Mouse (Mus musculus): ENCODE measurements at regions not wholly inside any gene's neighbourhood (a gene's known extent, or its start where the extent isn't known, plus 50 kb on each side); places are given as distances from the start of the nearest gene placed in this dataset.

DNA sequence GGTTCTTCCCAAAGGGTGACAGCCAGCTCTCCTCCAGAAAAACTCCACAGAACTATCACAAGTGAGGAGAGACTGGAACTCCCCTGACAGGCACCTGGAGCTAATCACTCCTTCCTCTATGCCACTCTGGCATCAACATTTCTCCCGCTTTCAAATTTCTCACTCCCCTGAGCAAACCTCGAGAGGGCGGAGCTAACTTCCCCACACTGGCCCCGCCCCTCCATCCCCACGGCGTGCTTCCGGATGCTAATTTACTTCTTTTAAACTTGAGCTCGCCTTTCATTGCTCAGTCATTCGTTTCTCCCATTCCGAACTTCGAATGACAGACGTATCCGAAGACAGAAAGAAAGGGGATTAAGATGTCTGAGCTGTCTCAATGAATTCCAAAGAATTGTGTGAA is 87.8 kb upstream of the Ado start:
- peaks cover 5% of the 10 kb centered on the region; the same call in 1 of the 2 replicates for H3K4me1 ChIP-seq (replicated peaks; ENCODE audit: insufficient read depth, low read length)
- H3K36me3 ChIP-seq (ENCODE audit: insufficient read depth, low read length), result no peaks in the 10 kb centered on the region
- no peaks in the 10 kb centered on the region for H3K9me3 ChIP-seq (replicated peaks; ENCODE audit: low read length)
- H3K27me3 ChIP-seq (ENCODE audit: insufficient read depth, low read length), result no peaks in the 10 kb centered on the region
- no peak overlapping the region for H3K4me3 ChIP-seq (replicated peaks; ENCODE audit: low read depth, low read length)
- 2% methylated on average over 13 of the region's 13 CpGs for WGBS
- no peak overlapping the region for H3K9ac ChIP-seq (ENCODE audit: low read depth, low read length)
- peak overlapping the region; percentile 43 for H3K4me2 ChIP-seq (ENCODE audit: low read length)
- H3K27ac ChIP-seq, result no peak overlapping the region
- ATAC-seq (replicated peaks; ENCODE audit: low FRiP score, low read depth) (no peak), DNase-seq (ENCODE audit: low spot score) (peak; percentile 58)
- TF ChIP-seq CTCF (IDR thresholded peaks at IDR 0.05; ENCODE audit: low read depth), result no peak

DNA sequence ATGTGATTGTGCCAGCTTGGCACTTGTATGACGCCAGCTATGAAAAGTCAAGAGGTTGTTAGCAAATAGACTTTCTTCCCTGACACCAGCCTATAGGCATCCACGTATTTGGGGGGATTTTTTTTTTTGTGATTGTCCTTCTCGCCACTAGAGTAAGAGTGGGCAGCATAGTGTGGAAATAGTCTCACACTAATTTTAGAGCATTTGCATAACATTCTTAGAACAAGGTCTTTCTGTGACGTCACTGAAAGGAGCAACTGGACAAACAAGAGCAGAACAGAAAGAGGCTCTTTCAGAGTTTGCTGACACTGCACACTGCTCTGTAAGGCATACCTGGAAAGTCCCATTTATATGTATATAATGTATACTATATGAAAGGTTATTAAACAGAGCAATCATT is 86.0 kb upstream of the Ado start:
- 78% methylated on average over 4 of the region's 4 CpGs for WGBS
- Histone ChIP-seq H3K9ac (ENCODE audit: low read depth, low read length) (no peak overlapping the region), H3K4me2 (ENCODE audit: low read length) (no peak overlapping the region), H3K4me3 (replicated peaks; ENCODE audit: low read depth, low read length) (no peak overlapping the region), H3K27ac (no peak overlapping the region), H3K4me1 (replicated peaks; ENCODE audit: insufficient read depth, low read length) (peaks cover 5% of the 10 kb centered on the region; the same call in 1 of the 2 replicates), H3K9me3 (replicated peaks; ENCODE audit: low read length) (no peaks in the 10 kb centered on the region), H3K27me3 (ENCODE audit: insufficient read depth, low read length) (no peaks in the 10 kb centered on the region), H3K36me3 (ENCODE audit: insufficient read depth, low read length) (no peaks in the 10 kb centered on the region)
- no peak for TF ChIP-seq CTCF (IDR thresholded peaks at IDR 0.05; ENCODE audit: low read depth)
- DNase-seq (ENCODE audit: low spot score) (no peak), ATAC-seq (replicated peaks; ENCODE audit: low FRiP score, low read depth) (no peak)

DNA sequence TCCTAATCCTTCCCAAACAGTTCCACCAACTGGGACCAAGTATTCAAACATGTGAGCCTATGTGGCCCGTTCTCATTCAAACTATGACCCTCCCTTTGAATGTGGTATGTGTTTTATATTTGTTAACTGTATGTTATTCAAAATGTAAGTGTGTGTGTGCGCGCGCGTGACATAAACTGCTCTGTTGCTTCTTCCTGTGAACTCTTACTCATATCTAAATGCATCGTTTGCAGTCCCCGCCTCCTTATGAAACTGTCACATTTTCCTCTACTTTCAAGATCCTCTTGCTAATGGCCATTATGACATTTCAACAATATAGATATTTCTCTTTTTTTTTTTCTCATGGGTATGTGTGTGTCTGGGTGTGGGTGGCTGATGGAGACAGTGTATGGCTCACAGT is 84.3 kb upstream of the Ado start:
- 96% methylated on average over 7 of the region's 7 CpGs for WGBS
- ATAC-seq (replicated peaks; ENCODE audit: low FRiP score, low read depth) (no peak), DNase-seq (ENCODE audit: low spot score) (no peak)
- H3K9me3 ChIP-seq (replicated peaks; ENCODE audit: low read length), result no peaks in the 10 kb centered on the region
- H3K27me3 ChIP-seq (ENCODE audit: insufficient read depth, low read length), result no peaks in the 10 kb centered on the region
- no peak overlapping the region for H3K4me2 ChIP-seq (ENCODE audit: low read length)
- H3K36me3 ChIP-seq (ENCODE audit: insufficient read depth, low read length), result no peaks in the 10 kb centered on the region
- H3K9ac ChIP-seq (ENCODE audit: low read depth, low read length), result no peak overlapping the region
- H3K4me3 ChIP-seq (replicated peaks; ENCODE audit: low read depth, low read length), result no peak overlapping the region
- H3K27ac ChIP-seq, result no peak overlapping the region
- peaks cover 5% of the 10 kb centered on the region; the same call in 1 of the 2 replicates for H3K4me1 ChIP-seq (replicated peaks; ENCODE audit: insufficient read depth, low read length)
- TF ChIP-seq CTCF (IDR thresholded peaks at IDR 0.05; ENCODE audit: low read depth), result no peak

DNA sequence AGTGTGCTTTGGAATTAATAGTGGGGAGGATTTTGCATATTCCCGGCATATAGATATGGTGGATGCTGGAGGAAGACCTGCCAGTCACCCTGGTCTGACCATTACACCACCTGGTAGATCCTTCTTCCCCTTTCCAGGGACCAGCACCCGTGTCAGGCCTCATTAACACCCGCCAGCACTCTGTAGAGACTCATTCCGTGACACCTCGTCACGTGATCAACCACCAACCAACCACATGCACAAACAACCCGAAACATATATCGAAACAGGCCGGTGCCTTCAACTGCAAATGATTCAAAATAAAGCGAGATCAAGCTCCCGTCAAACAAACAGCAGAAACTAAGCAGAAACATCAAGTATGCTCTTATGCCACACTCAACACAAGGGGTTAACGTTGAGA is 74.6 kb upstream of the Ado start:
- no peak overlapping the region for H3K9ac ChIP-seq (ENCODE audit: low read depth, low read length)
- WGBS, result 87% methylated on average over 12 of the region's 12 CpGs
- DNase-seq (ENCODE audit: low spot score) (no peak), ATAC-seq (replicated peaks; ENCODE audit: low FRiP score, low read depth) (no peak)
- no peaks in the 10 kb centered on the region for H3K36me3 ChIP-seq (ENCODE audit: insufficient read depth, low read length)
- no peaks in the 10 kb centered on the region for H3K27me3 ChIP-seq (ENCODE audit: insufficient read depth, low read length)
- H3K27ac ChIP-seq, result no peak overlapping the region
- H3K9me3 ChIP-seq (replicated peaks; ENCODE audit: low read length), result no peaks in the 10 kb centered on the region
- no peak for TF ChIP-seq CTCF (IDR thresholded peaks at IDR 0.05; ENCODE audit: low read depth)
- H3K4me1 ChIP-seq (replicated peaks; ENCODE audit: insufficient read depth, low read length), result no peaks in the 10 kb centered on the region
- no peak overlapping the region for H3K4me3 ChIP-seq (replicated peaks; ENCODE audit: low read depth, low read length)
- no peak overlapping the region for H3K4me2 ChIP-seq (ENCODE audit: low read length)

DNA sequence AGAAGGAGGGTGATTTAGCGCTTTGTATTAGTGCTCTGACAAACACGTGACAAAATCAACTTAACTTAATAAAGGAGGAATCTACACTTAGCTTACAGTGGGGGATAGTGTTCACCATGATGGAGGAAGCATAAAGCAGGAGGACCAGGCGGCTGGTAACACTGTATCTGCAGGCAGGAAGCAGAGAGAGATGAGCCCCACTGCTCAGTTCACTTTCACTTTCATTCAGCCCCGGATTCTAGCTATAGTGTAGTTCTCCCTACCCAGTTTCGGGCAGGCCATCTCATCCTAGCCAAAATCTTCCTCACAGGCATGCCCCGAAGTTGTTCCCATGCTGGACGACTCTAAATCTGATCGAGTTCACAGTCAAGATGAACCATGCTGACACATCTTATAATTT is 71.3 kb upstream of the Ado start:
- H3K4me3 ChIP-seq (replicated peaks; ENCODE audit: low read depth, low read length), result no peak overlapping the region
- 84% methylated on average over 8 of the region's 8 CpGs for WGBS
- H3K27me3 ChIP-seq (ENCODE audit: insufficient read depth, low read length), result no peaks in the 10 kb centered on the region
- no peak overlapping the region for H3K27ac ChIP-seq
- no peaks in the 10 kb centered on the region for H3K4me1 ChIP-seq (replicated peaks; ENCODE audit: insufficient read depth, low read length)
- no peak for TF ChIP-seq CTCF (IDR thresholded peaks at IDR 0.05; ENCODE audit: low read depth)
- no peaks in the 10 kb centered on the region for H3K36me3 ChIP-seq (ENCODE audit: insufficient read depth, low read length)
- no peaks in the 10 kb centered on the region for H3K9me3 ChIP-seq (replicated peaks; ENCODE audit: low read length)
- no peak for ATAC-seq (replicated peaks; ENCODE audit: low FRiP score, low read depth)
- H3K4me2 ChIP-seq (ENCODE audit: low read length), result no peak overlapping the region
- no peak for DNase-seq (ENCODE audit: low spot score)
- H3K9ac ChIP-seq (ENCODE audit: low read depth, low read length), result no peak overlapping the region

DNA sequence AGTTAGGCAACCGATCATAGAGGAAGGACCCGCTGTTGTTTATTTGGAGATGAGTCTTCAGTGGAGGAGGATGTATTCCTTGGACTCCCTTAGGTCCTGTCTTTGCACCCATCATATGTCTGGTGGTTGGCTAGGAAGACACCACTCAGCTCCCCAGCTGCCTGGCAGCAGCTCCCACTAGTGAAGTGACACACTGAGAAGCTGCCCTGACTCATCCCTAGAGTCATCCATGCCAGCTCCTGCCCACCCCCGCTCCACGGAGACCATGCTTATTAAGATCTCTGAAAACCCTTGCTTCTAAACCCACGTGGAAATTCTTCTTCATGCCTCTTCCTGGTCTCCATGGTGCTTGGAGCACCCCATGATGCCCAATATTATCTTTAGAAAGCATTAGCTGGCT is 69.4 kb upstream of the Ado start:
- no peaks in the 10 kb centered on the region for H3K27me3 ChIP-seq (ENCODE audit: insufficient read depth, low read length)
- H3K27ac ChIP-seq, result no peak overlapping the region
- no peaks in the 10 kb centered on the region for H3K4me1 ChIP-seq (replicated peaks; ENCODE audit: insufficient read depth, low read length)
- H3K9ac ChIP-seq (ENCODE audit: low read depth, low read length), result no peak overlapping the region
- H3K4me2 ChIP-seq (ENCODE audit: low read length), result no peak overlapping the region
- no peaks in the 10 kb centered on the region for H3K36me3 ChIP-seq (ENCODE audit: insufficient read depth, low read length)
- WGBS, result 81% methylated on average over 5 of the region's 5 CpGs
- H3K9me3 ChIP-seq (replicated peaks; ENCODE audit: low read length), result no peaks in the 10 kb centered on the region
- ATAC-seq (replicated peaks; ENCODE audit: low FRiP score, low read depth) (no peak), DNase-seq (ENCODE audit: low spot score) (no peak)
- TF ChIP-seq CTCF (IDR thresholded peaks at IDR 0.05; ENCODE audit: low read depth), result no peak
- no peak overlapping the region for H3K4me3 ChIP-seq (replicated peaks; ENCODE audit: low read depth, low read length)

DNA sequence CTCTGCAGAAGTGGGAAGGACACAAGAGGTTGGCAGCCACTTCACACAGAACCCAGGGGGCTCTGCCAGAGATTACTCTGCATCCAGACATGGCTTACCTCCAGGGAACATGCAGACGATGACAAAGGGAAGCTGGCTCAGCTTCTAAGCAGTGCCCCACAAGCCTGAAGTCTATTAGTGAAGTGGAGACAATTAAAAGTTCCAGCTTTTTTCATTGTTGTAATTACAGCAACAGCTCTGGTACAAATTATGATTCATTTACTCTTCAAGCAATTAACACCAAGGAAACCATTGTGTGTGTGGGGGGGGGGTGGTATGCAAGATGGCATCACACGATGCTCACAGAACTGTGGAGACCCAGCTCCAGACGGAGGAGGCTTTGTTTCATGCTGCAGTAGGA is 66.3 kb upstream of the Ado start:
- no peak for DNase-seq (ENCODE audit: low spot score)
- no peak overlapping the region for H3K4me2 ChIP-seq (ENCODE audit: low read length)
- H3K27ac ChIP-seq, result no peak overlapping the region
- H3K9ac ChIP-seq (ENCODE audit: low read depth, low read length), result no peak overlapping the region
- ATAC-seq (replicated peaks; ENCODE audit: low FRiP score, low read depth), result no peak
- H3K27me3 ChIP-seq (ENCODE audit: insufficient read depth, low read length), result no peaks in the 10 kb centered on the region
- no peak overlapping the region for H3K4me3 ChIP-seq (replicated peaks; ENCODE audit: low read depth, low read length)
- no peaks in the 10 kb centered on the region for H3K9me3 ChIP-seq (replicated peaks; ENCODE audit: low read length)
- H3K4me1 ChIP-seq (replicated peaks; ENCODE audit: insufficient read depth, low read length), result no peaks in the 10 kb centered on the region
- H3K36me3 ChIP-seq (ENCODE audit: insufficient read depth, low read length), result no peaks in the 10 kb centered on the region
- no peak for TF ChIP-seq CTCF (IDR thresholded peaks at IDR 0.05; ENCODE audit: low read depth)
- WGBS, result 66% methylated on average over 3 of the region's 3 CpGs
